Mouse (Mus musculus): Measurements from ENCODE around the gene Ralgapa2. TPM values are rescaled to one million over a fixed set of nuclear protein-coding genes. Genes with fewer than 3 reads are reported as not detected.

Gene Ralgapa2
- total and polyA plus RNA-seq, 2 experiments from 2014 or later: 7.6 to 21.7 TPM

DNA sequence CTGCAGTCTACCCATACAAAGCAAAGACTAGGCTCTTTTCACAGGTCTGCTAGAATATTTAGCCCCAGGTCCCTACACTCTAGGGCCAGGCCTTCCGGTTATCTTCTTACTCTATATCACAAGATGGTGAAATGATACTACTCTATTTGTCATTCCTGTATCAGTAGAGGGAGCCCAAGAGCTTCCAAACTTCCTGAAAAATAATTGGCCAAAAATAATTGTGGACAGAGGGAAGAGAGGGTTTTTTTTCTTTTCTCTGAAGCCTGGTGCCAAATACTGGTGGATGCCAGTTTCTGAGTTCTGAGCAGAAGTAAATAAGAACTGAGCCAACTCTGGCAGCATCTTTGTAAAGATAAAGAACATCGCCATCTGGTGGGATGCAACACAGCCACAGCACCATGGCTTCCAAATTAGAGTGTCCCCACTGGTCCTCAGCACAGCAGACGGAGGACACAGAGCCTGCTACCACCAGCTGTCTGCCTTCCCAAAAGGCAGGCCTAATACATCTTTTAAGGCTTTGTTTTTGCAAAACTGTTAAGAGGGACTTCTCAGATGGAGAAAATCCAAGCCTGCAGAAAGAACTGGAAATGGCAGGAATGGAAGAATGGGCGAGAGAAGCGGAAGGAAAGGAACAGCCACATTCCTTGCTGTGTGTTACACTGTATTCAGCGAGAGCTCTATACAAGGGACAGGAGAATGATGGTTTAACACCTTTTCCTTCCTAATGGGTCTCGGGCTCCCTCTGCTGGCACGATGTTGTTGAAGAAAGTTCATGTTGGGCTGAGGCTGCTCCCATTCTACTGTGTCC lies 97.5 kb downstream of the Ralgapa2 start:
- Histone ChIP-seq H3K27me3 (ENCODE audit: control insufficient read depth, insufficient read depth, low read length) (no peaks in the 10 kb centered on the region), H3K9ac (replicated peaks; ENCODE audit: low read depth, low read length) (no peak overlapping the region), H3K36me3 (replicated peaks; ENCODE audit: control insufficient read depth, insufficient read depth, low read length) (peaks cover 11% of the 10 kb centered on the region), H3K9me3 (replicated peaks; ENCODE audit: control insufficient read depth, low read length) (no peaks in the 10 kb centered on the region), H3K4me1 (ENCODE audit: control insufficient read depth, insufficient read depth) (no peaks in the 10 kb centered on the region), H3K27ac (ENCODE audit: low read depth) (no peak overlapping the region), H3K4me3 (ENCODE audit: low read depth, low read length) (no peak overlapping the region), H3K4me2 (ENCODE audit: low read depth, low read length) (no peak overlapping the region)
- 31% methylated on average over 8 of the region's 8 CpGs for WGBS
- TF ChIP-seq EP300 (IDR thresholded peaks at IDR 0.05; ENCODE audit: low read depth) (no peak), CTCF (IDR thresholded peaks at IDR 0.05; ENCODE audit: low read depth) (peak; percentile 76)
- peak; percentile 47 for DNase-seq (ENCODE audit: low spot score)
- ATAC-seq (ENCODE audit: insufficient read depth, low read depth): peak; percentile 51; the same call in 1 of the 2 replicates

- H3K27ac ChIP-seq (ENCODE audit: low read depth): no peak overlapping the region
- no peak for ATAC-seq (ENCODE audit: insufficient read depth, low read depth)
- no peak for DNase-seq (ENCODE audit: low spot score)
- H3K4me2 ChIP-seq (ENCODE audit: low read depth, low read length): no peak overlapping the region
- H3K9me3 ChIP-seq (replicated peaks; ENCODE audit: control insufficient read depth, low read length): no peaks in the 10 kb centered on the region
- no peak overlapping the region for H3K4me3 ChIP-seq (ENCODE audit: low read depth, low read length)
- no peaks in the 10 kb centered on the region for H3K4me1 ChIP-seq (ENCODE audit: control insufficient read depth, insufficient read depth)
- H3K9ac ChIP-seq (replicated peaks; ENCODE audit: low read depth, low read length): no peak overlapping the region
- H3K27me3 ChIP-seq (ENCODE audit: control insufficient read depth, insufficient read depth, low read length): no peaks in the 10 kb centered on the region
- no peak for TF ChIP-seq EP300 (IDR thresholded peaks at IDR 0.05; ENCODE audit: low read depth)
- no peak for TF ChIP-seq CTCF (IDR thresholded peaks at IDR 0.05; ENCODE audit: low read depth)
- 42% methylated on average over 9 of the region's 9 CpGs for WGBS
- H3K36me3 ChIP-seq (replicated peaks; ENCODE audit: control insufficient read depth, insufficient read depth, low read length): peaks cover 19% of the 10 kb centered on the region
Measured at GRCm38 (mm10) chr2:146412733-146413132, 99.4 kb downstream of the Ralgapa2 start.

GRCm38 (mm10) chr2:146411904-146412303 lies 100.2 kb downstream of the Ralgapa2 start:
- Histone ChIP-seq H3K4me2 (ENCODE audit: low read depth, low read length) (no peak overlapping the region), H3K4me3 (ENCODE audit: low read depth, low read length) (no peak overlapping the region), H3K9ac (replicated peaks; ENCODE audit: low read depth, low read length) (no peak overlapping the region), H3K27ac (ENCODE audit: low read depth) (no peak overlapping the region), H3K36me3 (replicated peaks; ENCODE audit: control insufficient read depth, insufficient read depth, low read length) (peaks cover 19% of the 10 kb centered on the region), H3K9me3 (replicated peaks; ENCODE audit: control insufficient read depth, low read length) (no peaks in the 10 kb centered on the region), H3K27me3 (ENCODE audit: control insufficient read depth, insufficient read depth, low read length) (no peaks in the 10 kb centered on the region), H3K4me1 (ENCODE audit: control insufficient read depth, insufficient read depth) (no peaks in the 10 kb centered on the region)
- no peak for TF ChIP-seq CTCF (IDR thresholded peaks at IDR 0.05; ENCODE audit: low read depth)
- TF ChIP-seq EP300 (IDR thresholded peaks at IDR 0.05; ENCODE audit: low read depth): no peak
- ATAC-seq (ENCODE audit: insufficient read depth, low read depth): no peak
- no peak for DNase-seq (ENCODE audit: low spot score)
- 81% methylated on average over 5 of the region's 5 CpGs for WGBS

GRCm38 (mm10) chr2:146407078-146407477 lies 105.1 kb downstream of the Ralgapa2 start:
- 87% methylated on average over 4 of the region's 4 CpGs for WGBS
- H3K27me3 ChIP-seq (ENCODE audit: control insufficient read depth, insufficient read depth, low read length): no peaks in the 10 kb centered on the region

GRCm38 (mm10) chr2:146401588-146401987 lies 110.6 kb downstream of the Ralgapa2 start:
- no peaks in the 10 kb centered on the region for H3K27me3 ChIP-seq (ENCODE audit: control insufficient read depth, insufficient read depth, low read length)
- no peak overlapping the region for H3K9ac ChIP-seq (replicated peaks; ENCODE audit: low read depth, low read length)
- no peaks in the 10 kb centered on the region for H3K4me1 ChIP-seq (ENCODE audit: control insufficient read depth, insufficient read depth)
- TF ChIP-seq EP300 (IDR thresholded peaks at IDR 0.05; ENCODE audit: low read depth): no peak
- no peak for TF ChIP-seq CTCF (IDR thresholded peaks at IDR 0.05; ENCODE audit: low read depth)
- H3K36me3 ChIP-seq (replicated peaks; ENCODE audit: control insufficient read depth, insufficient read depth, low read length): peaks cover 34% of the 10 kb centered on the region
- H3K9me3 ChIP-seq (replicated peaks; ENCODE audit: control insufficient read depth, low read length): no peaks in the 10 kb centered on the region
- ATAC-seq (ENCODE audit: insufficient read depth, low read depth): no peak
- no peak overlapping the region for H3K4me3 ChIP-seq (ENCODE audit: low read depth, low read length)
- DNase-seq (ENCODE audit: low spot score): no peak
- H3K27ac ChIP-seq (ENCODE audit: low read depth): no peak overlapping the region
- H3K4me2 ChIP-seq (ENCODE audit: low read depth, low read length): no peak overlapping the region

More at GRCm38 (mm10) chr2:146407078-146407477, 105.1 kb downstream of the Ralgapa2 start:
- H3K27ac ChIP-seq (ENCODE audit: low read depth): no peak overlapping the region
- H3K36me3 ChIP-seq (replicated peaks; ENCODE audit: control insufficient read depth, insufficient read depth, low read length): peaks cover 35% of the 10 kb centered on the region
- no peak overlapping the region for H3K9ac ChIP-seq (replicated peaks; ENCODE audit: low read depth, low read length)
- DNase-seq (ENCODE audit: low spot score): no peak
- H3K9me3 ChIP-seq (replicated peaks; ENCODE audit: control insufficient read depth, low read length): no peaks in the 10 kb centered on the region
- ATAC-seq (ENCODE audit: insufficient read depth, low read depth): no peak
- no peak overlapping the region for H3K4me3 ChIP-seq (ENCODE audit: low read depth, low read length)
- no peak overlapping the region for H3K4me2 ChIP-seq (ENCODE audit: low read depth, low read length)
- TF ChIP-seq EP300 (IDR thresholded peaks at IDR 0.05; ENCODE audit: low read depth) (no peak), CTCF (IDR thresholded peaks at IDR 0.05; ENCODE audit: low read depth) (no peak)
- no peaks in the 10 kb centered on the region for H3K4me1 ChIP-seq (ENCODE audit: control insufficient read depth, insufficient read depth)

All from heart, postnatal 0 days (tissue).